Comparison of ENCODE assay signal across 10 mouse cellular contexts in genomic region chr4:131915821-131916328, GRCm38 (mm10). TPM values are rescaled to one million over a fixed set of nuclear protein-coding genes. Genes with fewer than 3 reads are reported as not detected.
DNase-seq lines count a peak whose midpoint lies in the region; ATAC-seq and TF ChIP-seq lines count a peak whose summit lies in the region.
"Had no signal": no experiment of that assay in that cellular context is flagged by ENCODE, and none has a peak within 500 bp of the region (broad histone marks: within the 10 kb centered on the region; RNA-seq: fewer than 3 reads in every experiment).

No protein-coding gene starts in this region.

- DNase-seq in heart, embryonic 10.5 days (ENCODE audit: low spot score) = no peak
- DNase-seq in heart, postnatal 36 days = no peak
- DNase-seq in midbrain, embryonic 11.5 days (ENCODE audit: low spot score, missing footprints) = peak; percentile 93
- DNase-seq in cerebellum, adult 8-10 months = no peak

- H3K4me3 ChIP-seq in heart, embryonic 10.5 days = peak overlapping the region; percentile 51
- peak overlapping the region; percentile 12 for H3K4me3 ChIP-seq in midbrain, embryonic 11.5 days (ENCODE audit: low read depth, low read length)
- no peak overlapping the region for H3K4me3 ChIP-seq in midbrain, embryonic 15.5 days
- no peak overlapping the region for H3K4me3 ChIP-seq in intestine, postnatal 0 days (ENCODE audit: low read depth, low read length)
- 0 out of 2 replicates have a peak overlapping the region, but pooled peaks have one; percentile 26 for H3K4me3 ChIP-seq in neural tube, embryonic 15.5 days (replicated peaks)
- H3K4me3 ChIP-seq: heart, adult 2 months had no signal

- peaks cover 67% of the 10 kb centered on the region for H3K27me3 ChIP-seq in heart, embryonic 10.5 days (ENCODE audit: insufficient read depth, poor library complexity, severe bottlenecking)
- H3K27me3 ChIP-seq in midbrain, embryonic 11.5 days (ENCODE audit: control insufficient read depth, insufficient read depth, low read length) = peaks cover 69% of the 10 kb centered on the region
- peaks cover 80% of the 10 kb centered on the region for H3K27me3 ChIP-seq in midbrain, embryonic 15.5 days (replicated peaks)
- H3K27me3 ChIP-seq in intestine, postnatal 0 days (replicated peaks; ENCODE audit: control insufficient read depth, insufficient read depth, low read length) = peaks cover 34% of the 10 kb centered on the region
- H3K27me3 ChIP-seq in neural tube, embryonic 15.5 days (replicated peaks) = peaks cover 67% of the 10 kb centered on the region

- TF ChIP-seq CTCF in intestine, postnatal 0 days (IDR thresholded peaks at IDR 0.05; ENCODE audit: low read depth) = no peak

- intact Hi-C loops in heart, postnatal 36 days (cut with DNase I) = loop anchor here (1.0 to 5.0 kb wide), 3 partner anchors 46 to 163 kb away; no protein-coding TSS in a partner anchor

- WGBS in heart, embryonic 10.5 days = 20% methylated on average over 13 of the region's 13 CpGs
- WGBS in midbrain, embryonic 11.5 days = 20% methylated on average over 13 of the region's 13 CpGs
- 19% methylated on average over 13 of the region's 13 CpGs for WGBS in midbrain, embryonic 15.5 days
- WGBS in intestine, postnatal 0 days = 53% methylated on average over 13 of the region's 13 CpGs
- WGBS in neural tube, embryonic 15.5 days = 19% methylated on average over 13 of the region's 13 CpGs

- no peak overlapping the region for H3K9ac ChIP-seq in midbrain, embryonic 11.5 days (ENCODE audit: low read length)
- H3K9ac ChIP-seq in midbrain, embryonic 15.5 days = no peak overlapping the region
- H3K9ac ChIP-seq in intestine, postnatal 0 days (ENCODE audit: low read depth, low read length) = no peak overlapping the region
- H3K9ac ChIP-seq in neural tube, embryonic 15.5 days (replicated peaks) = 0 out of 2 replicates have a peak overlapping the region, but pooled peaks have one; percentile 15

- peak overlapping the region; percentile 78; the same call in 1 of the 2 replicates for H3K27ac ChIP-seq in heart, embryonic 10.5 days
- no peak overlapping the region for H3K27ac ChIP-seq in midbrain, embryonic 11.5 days (ENCODE audit: low read depth, low read length)
- no peak overlapping the region for H3K27ac ChIP-seq in midbrain, embryonic 15.5 days
- no peak overlapping the region for H3K27ac ChIP-seq in intestine, postnatal 0 days (ENCODE audit: low read depth, low read length)
- no peak overlapping the region for H3K27ac ChIP-seq in neural tube, embryonic 15.5 days (replicated peaks)
- H3K27ac ChIP-seq: heart, adult 2 months; macrophage had no signal

- 0 out of 2 replicates have a peak, but pooled peaks have one; percentile 1 for ATAC-seq in midbrain, embryonic 11.5 days (ENCODE audit: low FRiP score)
- no peak for ATAC-seq in midbrain, embryonic 15.5 days (replicated peaks)
- no peak for ATAC-seq in intestine, postnatal 0 days
- peak; percentile 9; the same call in 1 of the 2 replicates for ATAC-seq in neural tube, embryonic 15.5 days (ENCODE audit: low FRiP score)
- ATAC-seq in granulocyte monocyte progenitor cell, adult 5-6 weeks (replicated peaks; ENCODE audit: poor library complexity, severe bottlenecking) = no peak

- no peaks in the 10 kb centered on the region for H3K36me3 ChIP-seq in heart, embryonic 10.5 days
- no peaks in the 10 kb centered on the region for H3K36me3 ChIP-seq in midbrain, embryonic 11.5 days (ENCODE audit: control insufficient read depth, insufficient read depth, low read length)
- no peaks in the 10 kb centered on the region for H3K36me3 ChIP-seq in midbrain, embryonic 15.5 days (replicated peaks)
- H3K36me3 ChIP-seq in intestine, postnatal 0 days (ENCODE audit: control insufficient read depth, insufficient read depth) = no peaks in the 10 kb centered on the region
- no peaks in the 10 kb centered on the region for H3K36me3 ChIP-seq in neural tube, embryonic 15.5 days

- peak overlapping the region; percentile 34 for H3K4me2 ChIP-seq in midbrain, embryonic 11.5 days
- H3K4me2 ChIP-seq in midbrain, embryonic 15.5 days = no peak overlapping the region
- H3K4me2 ChIP-seq in intestine, postnatal 0 days (replicated peaks; ENCODE audit: low read depth) = peak overlapping the region; percentile 61
- H3K4me2 ChIP-seq in neural tube, embryonic 15.5 days = peak overlapping the region; percentile 53

- peaks cover 72% of the 10 kb centered on the region for H3K4me1 ChIP-seq in heart, embryonic 10.5 days
- peaks cover 30% of the 10 kb centered on the region for H3K4me1 ChIP-seq in midbrain, embryonic 11.5 days (ENCODE audit: control insufficient read depth, insufficient read depth, low read length)
- H3K4me1 ChIP-seq in midbrain, embryonic 15.5 days = peaks cover 27% of the 10 kb centered on the region
- H3K4me1 ChIP-seq in intestine, postnatal 0 days (replicated peaks; ENCODE audit: control insufficient read depth, insufficient read depth, low read length) = 0 out of 2 replicates have a peak, but pooled peaks cover 5% of the 10 kb centered on the region
- peaks cover 58% of the 10 kb centered on the region for H3K4me1 ChIP-seq in neural tube, embryonic 15.5 days

- H3K9me3 ChIP-seq in heart, embryonic 10.5 days = no peaks in the 10 kb centered on the region
- no peaks in the 10 kb centered on the region for H3K9me3 ChIP-seq in midbrain, embryonic 11.5 days (ENCODE audit: control insufficient read depth, low read length)
- H3K9me3 ChIP-seq in midbrain, embryonic 15.5 days = no peaks in the 10 kb centered on the region
- no peaks in the 10 kb centered on the region for H3K9me3 ChIP-seq in intestine, postnatal 0 days (ENCODE audit: control insufficient read depth)
- H3K9me3 ChIP-seq in neural tube, embryonic 15.5 days (replicated peaks) = no peaks in the 10 kb centered on the region

RNA-seq across cellular contexts. Expression of gene Tmem200b, which starts 5.7 kb away (rescaled TPM):
- 2.1 and 3.5 TPM in 2 replicates for polyA plus RNA-seq in heart, embryonic 10.5 days (2016; fragmentation: Nextera tagmentation; extraction: Ambion mirVana)
- 1 to 10 TPM; 6.5 to 8.6 TPM for total RNA-seq in heart, postnatal 36 days (2021)
- 0.79 and 0.84 TPM in 2 replicates for polyA plus RNA-seq in midbrain, embryonic 11.5 days (2014; fragmentation: Nextera tagmentation; extraction: Ambion mirVana)
- 0.15 and 0.45 TPM in 2 replicates for polyA plus RNA-seq in midbrain, embryonic 15.5 days (2015; fragmentation: Nextera tagmentation; extraction: Ambion mirVana)
- 1.3 and 1.7 TPM in 2 replicates for polyA plus RNA-seq in intestine, postnatal 0 days (2015; fragmentation: Nextera tagmentation; extraction: Ambion mirVana)
- polyA plus RNA-seq in neural tube, embryonic 15.5 days (2015; fragmentation: Nextera tagmentation; extraction: Ambion mirVana) = 0.22 TPM in 2 replicates
- total RNA-seq in granulocyte monocyte progenitor cell, adult 5-6 weeks (2014; fragmentation: Nextera tagmentation) = not detected in 2 replicates
- not detected in 2 replicates for total RNA-seq in granulocyte monocyte progenitor cell, adult 5-6 weeks (2017)
- polyA plus RNA-seq: macrophage had no signal

RNA-seq across cellular contexts. Expression of gene Srsf4, which starts 42.5 kb away (rescaled TPM):
- 81.0 and 96.1 TPM in 2 replicates for polyA plus RNA-seq in heart, embryonic 10.5 days (2016; fragmentation: Nextera tagmentation; extraction: Ambion mirVana)
- 10 to 100 TPM; 33.5 to 35.3 TPM for total RNA-seq in heart, postnatal 36 days (2021)
- 144 and 157 TPM in 2 replicates for polyA plus RNA-seq in midbrain, embryonic 11.5 days (2014; fragmentation: Nextera tagmentation; extraction: Ambion mirVana)
- polyA plus RNA-seq in midbrain, embryonic 15.5 days (2015; fragmentation: Nextera tagmentation; extraction: Ambion mirVana) = 116 and 117 TPM in 2 replicates
- 36.2 and 38.3 TPM in 2 replicates for polyA plus RNA-seq in intestine, postnatal 0 days (2015; fragmentation: Nextera tagmentation; extraction: Ambion mirVana)
- 91.1 and 94.0 TPM in 2 replicates for polyA plus RNA-seq in neural tube, embryonic 15.5 days (2015; fragmentation: Nextera tagmentation; extraction: Ambion mirVana)
- 62.0 and 78.5 TPM in 2 replicates for total RNA-seq in granulocyte monocyte progenitor cell, adult 5-6 weeks (2014; fragmentation: Nextera tagmentation)
- 66.8 and 72.4 TPM in 2 replicates for total RNA-seq in granulocyte monocyte progenitor cell, adult 5-6 weeks (2017)

Comparison
In these comparisons a context has a peak if more than half of its experiments do, and no peak if none do; other contexts are left out.
1. H3K4me3 ChIP-seq: peak in heart, embryonic 10.5 days (single experiment), midbrain, embryonic 11.5 days (single experiment) and neural tube, embryonic 15.5 days (single experiment); none in midbrain, embryonic 15.5 days (single experiment) and intestine, postnatal 0 days (single experiment).
2. ATAC-seq: peak in midbrain, embryonic 11.5 days (single experiment) and neural tube, embryonic 15.5 days (single experiment); none in midbrain, embryonic 15.5 days (single experiment), intestine, postnatal 0 days (single experiment) and granulocyte monocyte progenitor cell, adult 5-6 weeks (single experiment).